Mouse (Mus musculus): Measurements from ENCODE around the gene Gm45062.

GRCm38 (mm10) chr6:8462447-8462846, 203.2 kb downstream of the Gm45062 start:
- TF ChIP-seq TAL1 (IDR thresholded peaks at IDR 0.05; ENCODE audit: low read length) (no peak), GATA1 (IDR thresholded peaks at IDR 0.05; ENCODE audit: low read length) (no peak)

Data from erythroblast, embryonic 14.5 days (primary cell).